Mouse (Mus musculus): ENCODE results near the gene Gm20715.

DNA sequence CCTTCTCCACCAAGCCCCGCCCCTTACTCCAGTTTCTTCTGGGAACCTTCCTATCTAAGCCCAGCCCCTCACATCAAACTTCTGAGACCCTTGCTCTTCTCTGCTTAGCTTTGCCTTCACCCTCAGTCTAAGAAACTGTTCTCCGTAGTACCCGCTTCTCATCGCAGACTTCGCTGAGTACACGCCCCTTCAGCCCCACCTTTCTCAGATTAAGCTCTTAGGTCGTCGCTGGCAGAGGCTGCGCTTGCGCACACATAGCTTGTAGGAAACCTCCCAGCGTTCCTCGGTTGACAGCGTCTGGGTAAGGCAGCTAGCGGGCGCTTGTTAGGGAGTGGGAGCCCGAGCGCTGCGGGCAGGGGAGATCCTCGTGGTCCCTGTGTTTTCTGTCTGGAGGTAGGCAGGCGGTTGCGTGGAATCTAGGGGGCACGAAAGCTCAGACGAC, 47.0 kb upstream of the Gm20715 start, which contains the start of gene Zfp78:
- TF ChIP-seq CTCF (IDR thresholded peaks at IDR 0.05; ENCODE audit: low read depth, low read length), result no peak
- no peak for TF ChIP-seq POLR2A (IDR thresholded peaks at IDR 0.05; ENCODE audit: borderline replicate concordance, low read depth, low read length)

Measured in bone marrow macrophage, adult 2 months (primary cell).